Mouse (Mus musculus): ENCODE results near the gene Gm20422.

DNA sequence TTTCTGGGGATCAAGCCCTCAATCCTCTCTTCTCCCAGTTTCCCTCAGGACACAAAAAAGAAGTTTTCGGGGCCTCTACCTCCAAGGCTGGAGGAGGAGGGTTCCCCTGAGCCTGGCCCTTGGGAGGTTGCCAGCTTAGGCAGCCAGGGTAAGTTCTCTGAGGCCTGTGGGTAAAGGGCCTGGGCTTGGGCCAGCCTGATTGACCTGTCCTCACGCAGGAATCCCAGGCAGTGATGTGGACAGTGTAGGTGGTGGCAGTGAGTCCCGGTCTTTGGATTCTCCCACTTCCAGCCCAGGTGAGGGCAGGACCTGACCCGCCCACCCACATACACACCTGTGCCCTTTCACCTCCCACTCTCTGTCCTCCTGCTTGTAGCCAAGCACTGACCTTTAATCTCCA, 40.7 kb upstream of the Gm20422 start:
- no peak for TF ChIP-seq POLR2A (IDR thresholded peaks at IDR 0.05; ENCODE audit: insufficient read depth, low read length)
- TF ChIP-seq CTCF (IDR thresholded peaks at IDR 0.05; ENCODE audit: low read depth, low read length) = no peak
- TF ChIP-seq EP300 (IDR thresholded peaks at IDR 0.05; ENCODE audit: insufficient read depth, low read depth, low read length) = no peak

All from ES-Bruce4 (cell line).